Mouse (Mus musculus) liver, postnatal 0 days (tissue): ENCODE data around the gene Siva1. TPM values are rescaled to one million over a fixed set of nuclear protein-coding genes. Genes with fewer than 3 reads are reported as not detected.
A peak's percentile ranks its signal among the peaks of the same experiment; 100 is the strongest.

ENCODE experiments used
- ATAC-seq: fragments of 200-750 bp; cut with Nextera tagmentation; 2 replicates; pipeline ENCODE4 v1.8.0; 2017; ENCODE audit warnings: mild to moderate bottlenecking, moderate library complexity
- DNase-seq: peaks from one replicate; pipeline ENCODE4 v3.0.0-alpha.2; 2016
- H3K27ac ChIP-seq: fragments of 300-500 bp; sonication (generic); 2 replicates; pipeline ENCODE4 v1.5.1; 2014; ENCODE audit warnings: antibody characterized with exemption, moderate library complexity, mild to moderate bottlenecking, low read depth
- H3K27me3 ChIP-seq: fragments of 300-500 bp; sonication (generic); 2 replicates; pipeline ENCODE4 v1.6.1; 2014; ENCODE audit warnings: low read length, control low read depth, mixed read lengths; ENCODE audit not compliant: insufficient read depth
- H3K36me3 ChIP-seq: fragments of 300-500 bp; sonication (generic); replicated peaks from 2 replicates; pipeline ENCODE4 v1.6.1; 2014; ENCODE audit warnings: mild to moderate bottlenecking, control low read depth, low read length, moderate library complexity, mixed read lengths; ENCODE audit not compliant: insufficient read depth
- H3K4me1 ChIP-seq: fragments of 300-500 bp; sonication (generic); 2 replicates; pipeline ENCODE4 v1.6.1; 2014; ENCODE audit warnings: antibody characterized with exemption, mild to moderate bottlenecking, control low read depth; ENCODE audit not compliant: insufficient read depth
- H3K4me2 ChIP-seq: fragments of 300-500 bp; sonication (generic); 2 replicates; pipeline ENCODE4 v1.6.1; 2014; ENCODE audit warnings: low read depth, mild to moderate bottlenecking, low read length, moderate library complexity, mixed read lengths
- H3K4me3 ChIP-seq: fragments of 300-500 bp; sonication (generic); 2 replicates; pipeline ENCODE4 v1.5.1; 2014; ENCODE audit warnings: low read depth, low read length
- H3K9ac ChIP-seq: fragments of 300-500 bp; sonication (generic); replicated peaks from 2 replicates; pipeline ENCODE4 v1.6.1; 2014; ENCODE audit warnings: mild to moderate bottlenecking, moderate library complexity
- H3K9me3 ChIP-seq: fragments of 300-500 bp; sonication (generic); 2 replicates; pipeline ENCODE4 v1.6.1; 2016; ENCODE audit warnings: mild to moderate bottlenecking, control low read depth, low read length, mixed read lengths
- CTCF ChIP-seq: sonication (generic); IDR thresholded peaks from 2 replicates; pipeline ENCODE4 v1.5.1; 2016; ENCODE audit warnings: antibody characterized with exemption, low read depth
- EP300 ChIP-seq: IDR thresholded peaks from 2 replicates; pipeline ENCODE4 v1.6.1; 2016; ENCODE audit warnings: antibody characterized with exemption, low read depth, mild to moderate bottlenecking
- WGBS: fragments of 180-500 bp; shearing (Covaris S2); extraction: QIAGEN DNeasy Blood & Tissue Kit; methylation state at CpG from one replicate; pipeline ENCODE4 v1.1.7; 2014; ENCODE audit not compliant: insufficient replicate concordance; 5-methylcytosine and 5-hydroxymethylcytosine counted together
- polyA plus RNA-seq: library from polyadenylated mRNA; unstranded; fragments of >200 nt; fragmentation: Nextera tagmentation; extraction: Ambion mirVana; gene quantifications from 2 replicates; pipeline ENCODE4 v1.2.1, GENCODE M21; 2015

Siva1 gene
- polyA plus RNA-seq, 1 experiment from 2014 or later, result 62.2 TPM

GRCm38 (mm10) chr12:112665445-112665844, 21.0 kb downstream of the Siva1 start:
- ATAC-seq (peak; percentile 54), DNase-seq (peak; percentile 72)
- Histone ChIP-seq H3K9ac (no peak overlapping the region), H3K4me2 (no peak overlapping the region), H3K4me3 (no peak overlapping the region), H3K9me3 (no peaks in the 10 kb centered on the region), H3K4me1 (peaks cover 25% of the 10 kb centered on the region), H3K27ac (no peak overlapping the region), H3K36me3 (peaks cover 50% of the 10 kb centered on the region), H3K27me3 (no peaks in the 10 kb centered on the region)
- WGBS, result 57% methylated on average over 18 of the region's 18 CpGs
- TF ChIP-seq EP300, result no peak
- no peak for TF ChIP-seq CTCF

GRCm38 (mm10) chr12:112665881-112666544, 21.5 kb downstream of the Siva1 start:
- Histone ChIP-seq H3K27ac (no peak overlapping the region), H3K4me2 (no peak overlapping the region), H3K4me3 (no peak overlapping the region), H3K9ac (no peak overlapping the region), H3K27me3 (no peaks in the 10 kb centered on the region), H3K36me3 (peaks cover 49% of the 10 kb centered on the region), H3K4me1 (peaks cover 30% of the 10 kb centered on the region), H3K9me3 (no peaks in the 10 kb centered on the region)
- WGBS, result 73% methylated on average over 9 of the region's 9 CpGs
- ATAC-seq (no peak), DNase-seq (no peak)
- no peak for TF ChIP-seq CTCF
- TF ChIP-seq EP300, result no peak

- Histone ChIP-seq H3K9me3 (no peaks in the 10 kb centered on the region), H3K27me3 (no peaks in the 10 kb centered on the region), H3K4me1 (peaks cover 46% of the 10 kb centered on the region), H3K4me3 (no peak overlapping the region), H3K36me3 (peaks cover 37% of the 10 kb centered on the region), H3K9ac (0 out of 2 replicates have a peak overlapping the region, but pooled peaks have one; percentile 21), H3K27ac (peak overlapping the region; percentile 67), H3K4me2 (0 out of 2 replicates have a peak overlapping the region, but pooled peaks have one; percentile 18)
- TF ChIP-seq CTCF (no peak), EP300 (no peak)
- ATAC-seq (peak; percentile 25), DNase-seq (peak; percentile 44)
- WGBS, result 66% methylated on average over 10 of the region's 10 CpGs
Observed at GRCm38 (mm10) chr12:112667619-112668297, 23.3 kb downstream of the Siva1 start.

- DNase-seq (no peak), ATAC-seq (no peak)
- WGBS, result 56% methylated on average over 9 of the region's 9 CpGs
- Histone ChIP-seq H3K4me3 (no peak overlapping the region), H3K9ac (peak overlapping the region; percentile 21; the same call in 1 of the 2 replicates), H3K36me3 (peaks cover 31% of the 10 kb centered on the region), H3K4me1 (peaks cover 61% of the 10 kb centered on the region), H3K27me3 (no peaks in the 10 kb centered on the region), H3K9me3 (no peaks in the 10 kb centered on the region), H3K4me2 (peak overlapping the region; percentile 97; the same call in 1 of the 2 replicates), H3K27ac (peak overlapping the region; percentile 64; the same call in 1 of the 2 replicates)
- no peak for TF ChIP-seq CTCF
- TF ChIP-seq EP300, result no peak
Observed at GRCm38 (mm10) chr12:112670718-112671393, 26.4 kb downstream of the Siva1 start.

- Histone ChIP-seq H3K4me1 (peaks cover 60% of the 10 kb centered on the region), H3K9ac (no peak overlapping the region), H3K36me3 (peaks cover 28% of the 10 kb centered on the region), H3K27ac (0 out of 2 replicates have a peak overlapping the region, but pooled peaks have one; percentile 64), H3K27me3 (no peaks in the 10 kb centered on the region), H3K4me2 (peak overlapping the region; percentile 97), H3K4me3 (no peak overlapping the region), H3K9me3 (no peaks in the 10 kb centered on the region)
- DNase-seq, result no peak
- TF ChIP-seq CTCF (peak; percentile 25; the same call in 1 of the 2 replicates), EP300 (no peak)
- 72% methylated on average over 7 of the region's 7 CpGs for WGBS
- no peak for ATAC-seq
Observed at GRCm38 (mm10) chr12:112671891-112672290, 27.4 kb downstream of the Siva1 start.
